Mouse (Mus musculus): ENCODE measurements at regions not wholly inside any gene's neighbourhood (a gene's known extent, or its start where the extent isn't known, plus 50 kb on each side); places are given as distances from the start of the nearest gene placed in this dataset.

DNA sequence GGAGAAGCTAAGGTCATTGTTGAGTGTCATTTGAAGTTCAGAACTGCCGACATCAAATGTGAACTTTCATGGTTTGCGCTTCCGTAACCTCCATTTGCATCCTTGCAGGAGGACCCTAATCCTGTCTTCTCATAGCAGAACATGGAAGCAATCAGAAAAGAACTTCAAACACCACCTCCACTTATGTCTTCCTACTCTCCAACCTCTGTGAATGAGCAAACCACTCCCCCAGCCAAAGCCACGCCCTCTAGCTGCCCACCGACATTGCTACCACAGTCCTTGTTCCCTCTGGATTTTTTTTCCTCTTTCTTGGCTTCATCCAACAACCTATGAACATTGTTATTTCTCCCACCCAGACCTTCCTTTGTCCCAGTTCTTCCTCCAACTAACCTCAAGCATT lies 149.9 kb downstream of the Kdr start:
- no peak for DNase-seq

DNA sequence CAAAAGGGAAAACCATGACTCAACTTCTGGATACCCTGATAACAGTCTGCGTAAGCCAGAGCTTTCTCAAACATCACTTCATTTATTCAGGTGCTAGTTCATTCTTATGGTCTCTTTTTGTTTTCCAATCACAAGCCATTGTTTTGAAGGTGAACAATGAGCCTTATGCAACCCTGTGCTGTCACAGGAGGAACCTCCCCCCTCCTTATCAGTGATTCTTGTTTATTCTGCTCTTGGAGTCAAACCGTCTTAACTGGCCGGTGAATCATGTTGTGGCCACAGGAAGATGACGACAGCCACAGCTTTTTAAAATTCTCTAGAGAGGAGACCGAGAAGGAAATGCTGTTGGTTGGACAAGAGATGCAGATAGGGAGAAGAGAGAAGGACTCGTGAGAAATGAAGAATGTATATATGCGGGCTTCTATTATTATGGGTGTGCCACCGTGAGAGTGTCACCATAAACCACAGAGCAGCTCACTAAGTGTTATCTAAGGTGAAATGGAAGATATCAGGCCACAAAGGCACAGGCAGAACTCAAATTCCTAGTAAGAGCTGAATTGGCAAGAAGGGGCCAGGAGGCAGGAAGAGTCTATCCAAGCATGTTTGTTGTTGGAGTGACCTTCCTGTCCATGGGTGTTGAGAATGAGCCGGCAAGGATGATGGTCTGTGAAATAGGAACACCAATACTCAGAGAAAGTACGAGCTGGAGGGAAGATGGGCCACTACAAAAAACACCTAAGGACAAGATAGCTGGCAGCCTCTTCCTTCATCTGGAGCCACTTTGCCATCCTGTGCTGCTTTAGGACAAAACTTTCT lies 151.8 kb downstream of the Kdr start:
- no peak for DNase-seq

DNA sequence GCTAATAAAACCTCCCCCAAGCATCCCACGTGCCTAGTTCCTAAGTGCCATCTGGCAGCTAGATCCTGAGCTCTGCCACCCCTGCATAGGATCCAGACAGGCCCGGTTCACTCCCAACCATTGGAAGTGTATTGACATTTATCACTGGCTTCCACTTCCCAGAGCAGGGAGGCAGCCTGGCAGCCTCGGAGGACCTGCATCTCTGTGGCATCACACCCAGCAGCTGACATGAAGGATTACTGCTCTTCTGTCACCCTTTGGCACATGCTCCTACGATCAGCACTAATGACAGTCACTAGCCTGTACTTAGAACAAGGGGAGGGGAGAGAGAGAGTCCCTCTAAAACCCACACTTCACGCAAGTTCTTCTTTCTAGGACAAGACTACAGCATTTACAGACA lies 152.7 kb downstream of the Kdr start:
- no peak for DNase-seq

DNA sequence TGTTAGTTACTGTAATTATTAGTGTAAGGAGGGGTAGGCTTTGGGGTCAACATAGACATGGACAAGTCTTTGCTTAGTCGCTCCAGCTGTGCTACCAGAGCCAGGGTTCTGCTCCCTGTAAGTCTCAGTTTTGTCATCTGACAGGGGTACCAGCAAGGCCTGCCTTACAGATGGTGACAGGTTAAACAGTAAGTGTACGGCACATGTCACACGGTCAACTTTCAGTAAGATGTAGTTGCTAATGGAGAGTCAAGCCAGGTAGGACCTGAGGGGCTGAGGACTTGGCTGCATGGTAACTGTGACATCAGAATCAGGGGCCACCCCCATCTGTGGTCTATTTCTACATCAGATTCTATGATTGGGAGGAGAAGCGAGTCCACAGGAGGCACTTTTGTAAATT lies 153.6 kb downstream of the Kdr start:
- no peak for DNase-seq

DNA sequence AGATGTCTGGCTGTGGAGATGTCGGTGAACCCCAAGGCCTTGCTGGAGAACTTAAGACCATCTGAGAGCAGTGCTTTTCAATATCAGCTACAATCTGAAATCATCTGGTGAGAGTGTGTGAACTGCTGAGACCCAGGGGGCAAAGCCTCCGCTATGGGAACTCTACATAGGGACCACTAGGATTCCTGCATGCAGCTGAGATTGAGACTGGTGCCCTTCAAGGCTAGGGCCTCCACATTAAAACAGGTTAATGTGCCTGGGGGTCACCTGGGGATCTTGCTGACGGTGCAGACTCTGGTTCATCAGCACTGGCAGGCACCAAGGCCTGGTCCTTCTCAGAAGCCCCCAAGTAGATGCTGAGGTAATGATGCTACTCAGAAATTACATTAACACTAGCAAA lies 154.6 kb downstream of the Kdr start:
- no peak for DNase-seq

DNA sequence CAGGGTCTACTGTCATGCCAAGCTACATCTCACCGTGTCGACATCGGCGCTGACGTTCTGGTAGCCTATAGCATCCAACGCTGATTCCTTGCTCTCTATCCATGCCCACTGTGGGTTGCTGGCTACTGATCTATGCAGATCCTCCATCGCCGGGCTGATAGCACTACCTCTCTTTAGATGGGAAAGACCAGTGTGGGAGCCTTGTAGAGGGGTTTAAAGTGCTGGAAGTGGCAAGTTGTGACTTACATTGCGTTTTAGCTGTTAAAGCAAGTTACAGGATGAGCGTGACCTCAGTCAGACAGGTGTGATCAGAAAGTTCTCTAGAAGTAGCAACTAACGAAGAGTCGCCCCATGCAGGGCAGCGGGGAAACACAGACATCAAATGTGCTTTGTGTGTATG lies 160.9 kb downstream of the Kdr start:
- no peak for DNase-seq

DNA sequence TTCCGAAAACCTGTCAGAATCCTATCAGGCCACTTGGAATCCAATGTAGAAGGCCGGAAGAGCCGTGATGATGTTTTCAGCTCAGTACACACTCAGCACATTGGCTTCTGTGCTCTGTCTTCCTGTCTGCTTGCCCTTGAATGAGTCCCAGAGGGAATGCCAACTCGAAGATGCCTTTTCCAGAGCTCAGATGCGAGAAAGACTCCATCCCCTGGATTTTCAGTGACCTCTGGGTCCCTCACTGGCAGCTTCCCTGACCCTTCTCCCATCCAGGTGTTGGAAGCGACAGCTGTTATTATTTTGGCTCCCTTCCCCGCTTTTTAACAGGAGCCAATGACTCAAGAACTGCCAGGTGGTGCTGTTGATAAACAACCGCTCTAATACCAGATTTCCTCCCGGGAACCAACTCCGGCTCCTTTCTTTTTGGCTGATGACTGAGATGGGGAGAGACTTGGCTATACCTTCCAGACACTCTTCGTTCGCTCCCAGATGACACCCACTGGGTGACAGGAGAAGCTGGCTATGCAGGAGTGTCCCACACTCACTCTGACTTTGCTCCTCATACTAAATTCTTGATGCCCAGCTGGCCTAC lies 163.8 kb downstream of the Kdr start:
- DNase-seq: peak in 1 of 2 experiments; percentile 4

DNA sequence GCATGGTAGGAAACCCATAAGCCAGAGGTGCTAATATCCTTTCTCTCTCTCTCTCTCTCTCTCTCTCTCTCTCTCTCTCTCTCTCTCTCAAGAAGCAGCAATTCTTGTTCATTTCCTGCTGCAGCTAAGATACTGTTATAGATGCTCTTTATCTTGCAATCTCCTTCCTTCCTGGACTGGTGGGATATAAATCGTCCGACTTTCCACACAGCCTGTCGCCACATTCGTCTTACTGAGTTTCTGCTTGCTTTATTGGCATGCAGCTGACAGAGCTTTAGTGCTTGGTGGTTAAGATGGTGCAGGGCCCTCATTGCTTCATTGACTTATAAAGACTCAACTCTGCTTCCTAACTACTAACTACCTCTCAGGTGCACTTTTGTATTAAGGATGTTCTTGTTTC lies 165.6 kb downstream of the Kdr start:
- DNase-seq: no peak

DNA sequence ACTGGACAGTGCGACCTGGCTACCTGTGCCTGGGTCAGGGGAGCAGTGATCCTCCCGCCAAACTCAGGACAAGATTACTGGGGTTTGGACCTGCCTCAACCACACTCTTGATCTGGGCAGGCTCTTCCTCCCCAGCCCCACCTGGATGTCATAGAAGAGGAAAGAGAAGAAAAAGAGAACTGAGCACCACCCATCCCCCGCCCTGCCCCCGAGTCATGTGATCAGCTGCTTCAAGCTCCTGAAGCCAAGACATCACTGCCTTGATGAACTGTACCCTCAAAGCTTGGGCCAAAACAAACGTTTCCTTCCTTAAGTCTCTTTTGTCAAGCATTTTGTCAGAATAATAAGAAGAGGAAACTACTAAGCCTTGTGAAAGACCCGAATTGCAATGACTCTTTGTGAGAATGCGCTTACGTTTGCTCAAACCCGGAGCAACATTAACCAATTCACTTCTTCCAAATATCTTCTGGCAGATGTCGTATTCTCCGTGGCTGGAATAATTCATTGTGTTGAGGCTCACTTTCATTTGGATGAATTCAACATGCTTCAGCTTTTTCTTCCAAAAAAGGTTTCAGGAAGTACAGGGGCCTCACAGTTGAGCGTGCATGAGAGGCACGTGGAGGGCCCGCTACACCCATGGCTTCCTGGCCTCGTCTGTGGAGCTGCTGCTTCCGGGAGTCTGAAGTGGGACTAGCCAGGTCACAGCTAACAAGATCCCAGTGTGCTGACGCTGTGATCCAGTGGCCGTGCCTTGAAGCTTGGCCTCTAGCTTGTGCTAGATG lies 169.5 kb downstream of the Kdr start:
- no peak for DNase-seq

DNA sequence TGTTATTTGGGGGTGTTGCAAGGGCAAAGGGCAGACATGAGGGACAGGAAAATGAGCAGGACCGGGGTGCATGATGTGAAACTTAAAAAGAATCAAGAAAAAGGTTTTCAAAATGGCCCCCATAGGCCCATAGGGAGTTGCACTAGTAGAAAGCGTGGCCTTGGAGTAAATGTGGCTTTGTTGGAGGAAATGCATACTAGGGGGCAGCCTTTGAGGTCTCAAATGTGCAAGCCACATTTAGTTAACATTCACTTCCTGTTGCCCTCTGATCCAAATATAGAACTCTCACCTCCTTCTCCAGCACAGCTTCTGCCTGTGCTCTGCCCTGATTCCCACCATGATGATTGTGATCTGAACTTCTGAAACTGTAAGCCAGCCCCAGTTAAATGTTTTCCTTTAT lies 173.2 kb downstream of the Kdr start:
- DNase-seq: no peak

DNA sequence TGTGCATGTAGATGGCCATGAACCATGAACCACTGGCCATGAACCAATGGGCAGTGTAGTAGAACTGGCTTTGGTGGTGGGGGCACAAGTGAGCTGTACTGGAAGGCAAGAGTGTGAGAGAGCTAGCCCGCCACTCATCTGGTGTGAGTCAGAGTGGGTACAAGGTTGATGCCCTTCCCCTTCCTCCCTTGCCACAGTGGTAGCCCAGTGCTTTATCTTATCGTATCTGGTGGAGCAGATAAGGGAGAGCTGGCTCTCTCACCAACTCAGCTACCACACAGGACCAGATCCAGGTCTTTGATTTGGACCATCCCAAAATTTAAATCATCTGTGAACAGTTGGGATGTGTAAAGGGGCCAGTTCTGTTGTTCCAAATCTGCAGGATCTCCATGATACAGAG lies 173.9 kb downstream of the Kdr start:
- no peak for DNase-seq

DNA sequence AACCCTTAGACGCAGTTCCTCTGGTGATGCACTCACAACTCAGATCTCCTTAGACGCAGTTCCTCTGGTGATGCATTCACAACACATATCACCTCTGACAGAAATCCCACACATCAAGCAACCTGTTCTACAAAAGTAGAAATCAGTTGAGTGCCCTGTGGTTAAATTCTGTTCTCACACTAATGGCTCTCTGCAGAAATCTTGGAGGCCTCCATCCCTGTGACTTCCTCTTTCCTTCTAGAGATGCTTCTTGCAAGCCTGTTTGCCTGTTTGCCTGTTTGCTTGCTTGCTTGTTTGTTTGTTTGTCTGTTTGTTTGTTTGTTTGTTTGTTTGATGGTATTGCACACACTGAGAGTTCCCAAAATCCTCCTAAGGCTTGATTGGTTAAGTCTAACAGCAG lies 175.2 kb downstream of the Kdr start:
- no peak for DNase-seq

DNA sequence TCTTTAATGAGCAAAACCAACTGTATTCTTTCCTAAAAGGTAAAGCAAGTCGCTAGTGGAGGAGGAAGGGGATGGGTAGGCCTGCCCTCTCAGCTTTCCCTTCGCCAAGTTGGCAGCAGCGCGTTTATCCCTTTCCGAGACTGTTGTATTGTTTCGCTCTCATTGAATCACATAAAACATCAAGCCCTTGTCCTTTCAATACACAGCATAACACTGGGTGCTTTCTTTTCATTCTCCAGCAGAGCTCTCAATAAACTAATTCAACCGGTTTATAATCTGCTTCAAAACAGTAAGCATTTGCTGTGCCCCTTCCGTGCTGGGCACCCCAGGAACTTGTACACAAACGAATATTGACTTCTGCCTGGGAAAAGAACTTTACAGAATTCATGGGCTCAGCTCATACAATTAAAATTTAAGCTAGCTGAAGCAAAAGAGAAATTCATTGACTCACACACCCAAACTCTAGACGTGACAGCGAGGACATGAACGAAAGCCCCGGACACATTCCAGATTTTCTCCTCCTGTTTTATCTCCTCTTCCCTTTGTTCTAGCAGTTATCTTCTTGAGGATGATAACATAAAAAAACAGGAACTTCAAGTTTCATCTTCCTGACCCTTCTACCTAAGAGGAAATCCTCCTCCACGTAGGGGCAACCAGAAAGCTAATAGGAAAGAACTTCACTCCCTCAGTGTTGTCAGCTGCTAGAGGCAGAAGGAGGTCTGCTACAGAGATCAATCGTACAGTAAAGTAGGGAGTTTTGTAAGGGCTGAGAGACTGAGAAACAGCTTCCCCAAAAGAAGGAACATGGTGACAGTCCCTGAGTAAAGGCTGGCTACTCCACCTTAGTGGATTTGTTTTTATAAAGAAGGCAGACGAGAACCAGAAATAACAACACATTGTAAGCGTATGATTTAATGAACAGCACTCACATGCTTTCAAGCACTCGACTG lies 177.9 kb downstream of the Kdr start:
- no peak for DNase-seq

DNA sequence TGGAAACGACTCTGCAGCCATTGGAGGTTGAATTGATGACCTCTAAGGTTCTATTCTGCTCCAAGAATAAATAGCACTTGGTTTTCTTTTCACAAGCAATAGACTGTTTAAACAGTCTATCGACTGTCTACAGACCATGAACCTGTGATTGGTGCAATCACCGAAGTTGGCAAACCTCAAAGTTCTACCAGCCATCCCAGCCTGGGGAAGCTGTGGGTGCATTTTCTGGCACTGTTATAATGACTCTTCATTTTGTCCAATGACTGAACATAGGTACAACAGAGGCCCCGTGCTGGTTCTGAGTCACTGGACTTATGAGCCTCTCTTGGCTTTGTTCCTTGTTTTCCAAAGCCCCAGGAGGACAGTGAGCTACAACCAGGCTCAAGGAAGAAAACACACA lies 178.6 kb downstream of the Kdr start:
- no peak for DNase-seq

DNA sequence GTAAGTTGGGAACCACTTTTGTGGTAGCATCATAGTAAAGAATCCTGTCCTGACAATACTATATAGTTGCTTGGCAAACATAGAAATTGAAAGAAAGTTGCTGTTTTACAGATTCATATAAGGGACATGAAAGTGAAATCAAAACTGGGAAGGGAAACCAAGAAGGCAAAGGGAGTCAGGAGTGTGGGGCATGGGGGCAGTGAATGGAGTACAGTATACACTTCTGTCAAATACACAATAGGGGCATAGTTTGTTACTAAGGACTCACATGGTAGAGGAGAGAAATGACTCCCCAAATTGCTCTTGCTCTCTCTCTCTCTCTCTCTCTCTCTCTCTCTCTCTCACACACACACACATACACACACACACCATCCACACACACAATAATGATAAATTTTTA lies 185.1 kb downstream of the Kdr start:
- DNase-seq: no peak

DNA sequence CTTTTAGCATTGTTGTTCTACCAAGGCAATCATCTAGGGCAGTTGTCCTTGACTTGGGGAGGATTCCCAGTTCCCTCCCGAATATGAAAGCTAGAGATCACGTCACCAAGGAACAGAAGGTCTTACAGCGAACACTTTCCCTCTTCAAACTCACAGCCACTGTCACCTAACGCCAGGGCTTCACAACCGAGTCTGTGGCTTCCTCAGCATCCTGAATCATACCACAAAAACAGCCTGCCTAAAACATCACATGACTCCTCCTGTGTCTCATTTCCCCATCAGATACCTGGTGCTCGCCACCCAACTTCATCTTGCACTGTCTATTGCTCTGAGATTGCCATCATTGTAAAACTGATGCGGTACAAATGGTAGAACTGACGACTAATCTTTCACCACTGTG lies 186.5 kb downstream of the Kdr start:
- DNase-seq: no peak

DNA sequence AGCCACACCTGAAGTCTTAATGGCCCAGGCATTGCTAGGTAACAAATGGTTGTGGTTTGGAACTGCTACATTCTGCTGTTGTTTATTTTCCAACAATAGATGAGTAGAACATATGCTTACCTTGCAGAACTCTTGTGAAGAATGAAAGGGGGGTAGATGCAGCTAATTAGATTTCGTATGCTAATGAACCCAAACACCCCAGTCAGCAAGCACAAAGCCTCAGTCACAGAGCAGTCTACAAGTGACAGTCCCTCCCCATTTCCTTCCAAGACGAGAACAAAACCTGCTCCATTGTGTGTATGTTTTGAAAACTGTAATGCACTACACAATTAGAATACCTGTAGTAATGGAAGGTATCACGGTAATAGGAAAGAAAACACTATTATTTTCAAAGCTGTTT lies 190.2 kb downstream of the Kdr start:
- no peak for DNase-seq

DNA sequence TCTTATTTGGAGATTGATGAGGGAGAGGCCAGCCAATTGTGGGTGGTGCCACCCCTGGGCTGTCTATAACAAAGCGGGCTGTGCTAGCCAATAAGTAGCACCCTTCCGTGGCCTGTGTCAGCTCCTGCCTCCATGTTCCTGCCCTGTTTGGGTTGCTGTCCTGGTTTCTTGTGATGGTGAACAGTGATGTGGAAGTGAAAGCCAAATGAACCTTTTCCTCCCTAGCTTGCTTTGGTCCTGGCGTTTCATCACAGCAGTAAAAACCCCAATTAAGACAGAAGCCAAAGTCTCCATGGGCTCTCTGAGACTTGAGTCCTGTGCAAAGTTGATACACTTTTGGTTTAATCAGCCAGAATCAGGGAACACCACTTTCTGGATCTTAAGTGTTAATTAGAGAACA lies 192.1 kb downstream of the Kdr start:
- no peak for DNase-seq

DNA sequence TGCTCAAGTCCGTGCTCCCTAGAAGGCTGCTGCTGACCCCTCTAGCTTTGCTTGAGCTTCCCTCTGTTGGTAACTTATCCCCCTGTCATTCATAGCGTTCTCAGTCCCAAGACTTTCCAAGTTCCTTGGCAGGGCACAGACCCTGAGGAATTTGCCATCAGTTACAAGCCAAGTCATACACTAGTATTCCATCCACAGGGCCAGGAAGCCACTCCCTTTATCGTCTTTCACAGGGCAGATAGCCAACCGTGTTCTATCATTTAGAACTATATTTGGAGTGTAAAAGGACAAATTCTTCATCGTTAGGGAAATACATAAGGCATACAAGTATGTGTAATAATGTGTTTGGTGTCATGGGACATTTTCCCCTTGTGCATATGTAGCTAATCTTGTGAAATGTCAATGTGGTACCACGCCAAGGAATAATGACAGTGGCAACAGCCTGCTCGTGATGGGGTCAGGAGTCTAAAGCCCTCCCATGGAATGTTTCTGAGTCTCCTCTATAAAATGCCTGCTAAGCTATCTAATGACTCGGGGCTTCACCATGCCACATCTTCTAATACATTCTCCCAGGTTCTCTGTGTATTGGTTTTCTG lies 193.2 kb downstream of the Kdr start:
- no peak for DNase-seq

DNA sequence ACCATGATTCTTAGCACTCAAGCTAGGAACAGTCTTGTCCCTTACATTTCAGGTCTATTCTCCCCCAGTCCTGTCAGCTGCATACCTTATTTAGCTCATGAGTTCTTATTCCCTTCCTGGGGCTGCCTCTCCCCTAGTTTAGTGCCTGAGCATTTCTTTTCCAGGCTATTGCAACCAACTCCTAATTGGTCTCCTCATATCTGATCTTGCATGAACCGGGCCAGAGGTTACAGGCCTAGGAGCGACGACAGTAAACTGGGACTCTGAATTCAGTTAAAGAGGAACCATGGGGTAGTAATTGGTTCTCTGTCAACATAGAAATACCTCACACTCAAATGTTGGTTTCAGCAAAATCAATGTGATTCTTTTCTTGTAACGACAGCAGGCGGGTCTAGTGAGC lies 195.9 kb downstream of the Kit start:
- DNase-seq: no peak

DNA sequence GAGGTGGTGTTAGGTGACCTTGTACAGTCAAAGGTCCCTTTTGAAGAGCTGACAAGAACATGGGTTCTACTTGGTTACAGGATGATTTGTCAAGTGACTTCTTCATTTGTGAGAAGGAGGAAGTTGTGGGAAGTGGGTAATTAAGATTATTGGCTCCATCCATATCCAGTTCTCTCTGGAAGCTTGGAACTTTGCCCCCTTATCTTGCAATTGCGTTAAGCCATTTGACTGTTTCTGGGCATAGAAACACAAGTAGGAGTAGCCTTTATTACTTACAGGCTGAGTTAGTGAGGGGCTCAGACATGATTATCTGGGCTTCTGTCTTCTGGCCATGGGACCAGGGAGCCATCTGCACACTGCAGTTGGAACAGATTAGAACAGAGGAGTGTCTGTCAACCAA lies 192.5 kb downstream of the Kit start:
- no peak for DNase-seq

DNA sequence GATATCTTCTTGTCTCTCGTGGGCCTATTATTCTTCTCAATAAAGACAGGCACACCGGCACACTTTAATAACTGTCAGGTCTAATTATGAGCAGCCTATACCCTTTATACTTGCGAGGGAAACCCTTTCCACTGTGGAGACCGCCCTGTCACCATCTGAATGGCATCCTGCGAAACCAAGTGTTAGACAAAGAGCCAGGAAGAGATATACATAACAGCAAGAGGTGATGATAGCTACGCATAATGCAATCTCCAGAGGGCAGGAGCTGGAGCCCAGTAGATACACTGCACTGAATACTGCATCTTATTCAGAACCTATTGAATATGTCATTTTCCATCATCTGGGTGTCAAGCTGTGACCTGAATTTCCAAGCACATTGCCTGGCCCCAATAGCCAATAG lies 187.7 kb downstream of the Kit start:
- DNase-seq: no peak
